Mouse (Mus musculus) Patski (cell line): ENCODE measurements around the gene Inka2. TPM values are rescaled to one million over a fixed set of nuclear protein-coding genes. Genes with fewer than 3 reads are reported as not detected.

Experiments
- ATAC-seq: fragments of 100-300 bp; one replicate; pipeline ENCODE4 v1.8.0; 2021
- CTCF ChIA-PET: fragments of 350-600 bp; sonication (Branson Sonifier 250); formaldehyde crosslinking; loops from one replicate; lab custom pipeline; 2022; ENCODE audit warnings: inconsistent platforms; lab: Charles Lee
- POLR2A ChIA-PET: fragments of 350-600 bp; sonication (Branson Sonifier 250); formaldehyde crosslinking; loops from one replicate; lab custom pipeline; 2022; ENCODE audit warnings: antibody characterized with exemption, inconsistent platforms; lab: Charles Lee
- DNase-seq: peaks from one replicate; pipeline ENCODE4 v3.0.0-alpha.2; 2011; ENCODE audit warnings: low read depth, low spot score
- H3K27me3 ChIP-seq: fragments of 371-371 bp; one replicate; pipeline ENCODE4 v1.5.1; 2021
- CTCF ChIP-seq: fragments of 100-300 bp; IDR thresholded peaks from one replicate; pipeline ENCODE4 v1.5.1; 2021
- in situ Hi-C: fragments of 300-500 bp; cut with MboI; formaldehyde crosslinking; loops from 3 replicates; pipeline ENCODE4 v1.11.1; 2018; ENCODE audit warnings: low pct_unique_long_range_greater_than_20kb, mixed read lengths
- polyA plus RNA-seq: library from polyadenylated mRNA; unstranded; gene quantifications from one replicate; pipeline ENCODE4 v1.2.3, GENCODE M21; 2021

Inka2 gene
- polyA plus RNA-seq, 1 experiment from 2014 or later, result 4.4 TPM

GRCm38 (mm10) chr3:105737070-105737469 lies 32.7 kb downstream of the Inka2 start:
- ChIA-PET CTCF (no interaction called here), POLR2A (no interaction called here)
- no peak for DNase-seq
- no peaks in the 10 kb centered on the region for H3K27me3 ChIP-seq
- ATAC-seq, result no peak
- in situ Hi-C loops, result no loop called here
- TF ChIP-seq CTCF, result no peak

GRCm38 (mm10) chr3:105737666-105738065 lies 33.3 kb downstream of the Inka2 start:
- no peak for DNase-seq
- ChIA-PET POLR2A (no interaction called here), CTCF (interaction anchor here (1.1 kb wide), 1 partner anchor 12 kb away, joined by 3 read pairs; no protein-coding TSS in a partner anchor)
- TF ChIP-seq CTCF, result no peak
- no peaks in the 10 kb centered on the region for H3K27me3 ChIP-seq
- in situ Hi-C loops, result no loop called here
- ATAC-seq, result no peak

GRCm38 (mm10) chr3:105746542-105746941 lies 42.1 kb downstream of the Inka2 start:
- in situ Hi-C loops, result no loop called here
- no peaks in the 10 kb centered on the region for H3K27me3 ChIP-seq
- CTCF ChIA-PET, result interaction anchor here (1.0 to 1.8 kb wide), 3 partner anchors 11 to 16 kb away, joined by 3 to 6 read pairs (median 3); no protein-coding TSS in a partner anchor
- no peak for TF ChIP-seq CTCF
- no peak for DNase-seq
- POLR2A ChIA-PET, result no interaction called here
- ATAC-seq, result no peak

GRCm38 (mm10) chr3:105750810-105751209 lies 46.4 kb downstream of the Inka2 start:
- no peak for TF ChIP-seq CTCF
- ChIA-PET POLR2A (no interaction called here), CTCF (interaction anchor here (0.8 to 2.6 kb wide), 13 partner anchors 9 to 63 kb away, joined by 3 to 13 read pairs (median 4); partner anchors contain the start of gene Ddx20)
- H3K27me3 ChIP-seq, result no peaks in the 10 kb centered on the region
- no peak for DNase-seq
- in situ Hi-C loops, result no loop called here
- ATAC-seq, result no peak

- no peak for ATAC-seq
- in situ Hi-C loops, result no loop called here
- no peak for DNase-seq
- CTCF ChIA-PET, result no interaction called here
- no peaks in the 10 kb centered on the region for H3K27me3 ChIP-seq
- POLR2A ChIA-PET, result interaction anchor here (0.9 kb wide), 1 partner anchor 12 kb away, joined by 3 read pairs; no protein-coding TSS in a partner anchor
- TF ChIP-seq CTCF, result no peak
Measured at GRCm38 (mm10) chr3:105754184-105754583, 49.8 kb downstream of the Inka2 start.

- in situ Hi-C loops, result no loop called here
- no peaks in the 10 kb centered on the region for H3K27me3 ChIP-seq
- POLR2A ChIA-PET, result no interaction called here
- ATAC-seq (no peak), DNase-seq (no peak)
- TF ChIP-seq CTCF, result no peak
- CTCF ChIA-PET, result interaction anchor here (1.9 kb wide), 1 partner anchor 8 kb away, joined by 4 read pairs; no protein-coding TSS in a partner anchor
Measured at GRCm38 (mm10) chr3:105755123-105755522, 50.7 kb downstream of the Inka2 start.

- in situ Hi-C loops, result no loop called here
- CTCF ChIA-PET, result interaction anchor here (1.9 kb wide), 1 partner anchor 9 kb away, joined by 4 read pairs; no protein-coding TSS in a partner anchor
- H3K27me3 ChIP-seq, result no peaks in the 10 kb centered on the region
- POLR2A ChIA-PET, result interaction anchor here (0.6 kb wide), 1 partner anchor 14 kb away, joined by 3 read pairs; no protein-coding TSS in a partner anchor
- TF ChIP-seq CTCF, result no peak
- no peak for ATAC-seq
- no peak for DNase-seq
Measured at GRCm38 (mm10) chr3:105756505-105756904, 52.1 kb downstream of the Inka2 start.

GRCm38 (mm10) chr3:105757323-105758083 lies 53.1 kb downstream of the Inka2 start:
- ATAC-seq (no peak), DNase-seq (no peak)
- in situ Hi-C loops, result no loop called here
- ChIA-PET POLR2A (interaction anchor here (0.7 kb wide), 1 partner anchor 174 kb away, joined by 3 read pairs; no protein-coding TSS in a partner anchor), CTCF (interaction anchor here (1.1 to 2.4 kb wide), 4 partner anchors 10 to 32 kb away, joined by 3 to 8 read pairs (median 4); no protein-coding TSS in a partner anchor)
- TF ChIP-seq CTCF, result no peak
- no peaks in the 10 kb centered on the region for H3K27me3 ChIP-seq

- POLR2A ChIA-PET, result interaction anchor here (0.7 kb wide), 1 partner anchor 175 kb away, joined by 3 read pairs; no protein-coding TSS in a partner anchor
- no peak for ATAC-seq
- in situ Hi-C loops, result no loop called here
Measured at GRCm38 (mm10) chr3:105758098-105758497, 53.7 kb downstream of the Inka2 start.

GRCm38 (mm10) chr3:105758658-105759057 lies 54.3 kb downstream of the Inka2 start:
- no peak for ATAC-seq
- POLR2A ChIA-PET, result no interaction called here
- TF ChIP-seq CTCF, result no peak
- CTCF ChIA-PET, result interaction anchor here (0.7 to 2.4 kb wide), 7 partner anchors 9 to 50 kb away, joined by 3 to 8 read pairs (median 4); no protein-coding TSS in a partner anchor
- in situ Hi-C loops, result no loop called here
- H3K27me3 ChIP-seq, result no peaks in the 10 kb centered on the region
- DNase-seq, result no peak

More at GRCm38 (mm10) chr3:105758098-105758497, 53.7 kb downstream of the Inka2 start:
- DNase-seq, result no peak
- TF ChIP-seq CTCF, result no peak
- CTCF ChIA-PET, result interaction anchor here (0.7 to 2.4 kb wide), 5 partner anchors 10 to 32 kb away, joined by 3 to 8 read pairs (median 4); no protein-coding TSS in a partner anchor
- no peaks in the 10 kb centered on the region for H3K27me3 ChIP-seq
